Mouse (Mus musculus): ENCODE results near the gene Hist1h2ac.
"Not testable (repeated sequence)": the region's sequence is repeated elsewhere in the genome, so short reads cannot be mapped to it uniquely, and the experiment has no call there.

The Hist1h2ac gene

GRCm38 (mm10) chr13:23683755-23684281 lies at the start of gene Hist1h2ac, which contains the start of gene Hist1h2bc:
TSS of gene Hist1h2ac (minus strand) at chr13:23683948.
TSS of gene Hist1h2bc (plus strand) at chr13:23684199.
- Histone ChIP-seq H3K27me3 (ENCODE audit: insufficient read depth, low read length) (no peaks in the 10 kb centered on the region), H3K36me3 (ENCODE audit: insufficient read depth, low read length) (no peaks in the 10 kb centered on the region), H3K4me3 (replicated peaks; ENCODE audit: low read length) (peak within 1 kb of the TSS; percentile 71), H3K4me1 (replicated peaks; ENCODE audit: low read depth, low read length) (peaks cover 15% of the 10 kb centered on the region), H3K9me3 (ENCODE audit: low read length) (no peaks in the 10 kb centered on the region)
- TF ChIP-seq CTCF (conservative IDR thresholded peaks at IDR 0.05; ENCODE audit: low read length) (no peak), NANOG (IDR thresholded peaks at IDR 0.05; ENCODE audit: borderline replicate concordance, low read length) (no peak), POU5F1 (IDR thresholded peaks at IDR 0.05; ENCODE audit: borderline replicate concordance, low read length) (no peak)

GRCm38 (mm10) chr13:23732156-23732804 lies 48.5 kb upstream of the Hist1h2ac start:
- H3K4me3 ChIP-seq (replicated peaks; ENCODE audit: low read length): no peak overlapping the region
- no peaks in the 10 kb centered on the region for H3K36me3 ChIP-seq (ENCODE audit: insufficient read depth, low read length)
- TF ChIP-seq NANOG (IDR thresholded peaks at IDR 0.05; ENCODE audit: borderline replicate concordance, low read length): no peak
- TF ChIP-seq CTCF (conservative IDR thresholded peaks at IDR 0.05; ENCODE audit: low read length): peak; percentile 68
- TF ChIP-seq POU5F1 (IDR thresholded peaks at IDR 0.05; ENCODE audit: borderline replicate concordance, low read length): no peak
- peaks cover 15% of the 10 kb centered on the region for H3K27me3 ChIP-seq (ENCODE audit: insufficient read depth, low read length)
- H3K4me1 ChIP-seq (replicated peaks; ENCODE audit: low read depth, low read length): peaks cover 9% of the 10 kb centered on the region
- no peaks in the 10 kb centered on the region for H3K9me3 ChIP-seq (ENCODE audit: low read length)

DNA sequence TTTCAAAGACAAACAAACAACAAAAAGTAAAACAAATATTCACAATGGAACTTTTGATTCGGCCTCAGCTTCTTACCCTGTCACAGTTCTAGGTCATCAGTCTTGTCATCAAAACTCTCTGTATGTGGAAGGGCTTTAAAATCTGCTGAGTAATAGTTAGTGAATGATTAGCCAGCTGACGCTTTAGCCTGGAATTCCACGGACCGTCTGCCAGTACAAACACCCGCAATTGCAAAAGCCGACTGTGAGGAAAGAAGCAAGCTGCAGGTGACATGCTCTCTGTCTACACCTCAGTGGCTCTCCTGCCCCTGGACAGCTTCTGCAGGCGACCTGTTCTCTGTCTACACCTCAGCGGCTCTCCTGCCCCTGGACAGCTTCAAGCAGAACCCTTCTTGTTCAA lies 46.7 kb upstream of the Hist1h2ac start:
- TF ChIP-seq NANOG (IDR thresholded peaks at IDR 0.05; ENCODE audit: borderline replicate concordance, low read length): no peak
- TF ChIP-seq CTCF (conservative IDR thresholded peaks at IDR 0.05; ENCODE audit: low read length): no peak
- TF ChIP-seq POU5F1 (IDR thresholded peaks at IDR 0.05; ENCODE audit: borderline replicate concordance, low read length): no peak
- H3K4me3 ChIP-seq (replicated peaks; ENCODE audit: low read length): no peak overlapping the region
- H3K27me3 ChIP-seq (ENCODE audit: insufficient read depth, low read length): peaks cover 17% of the 10 kb centered on the region
- H3K36me3 ChIP-seq (ENCODE audit: insufficient read depth, low read length): no peaks in the 10 kb centered on the region
- H3K9me3 ChIP-seq (ENCODE audit: low read length): no peaks in the 10 kb centered on the region
- peaks cover 5% of the 10 kb centered on the region; the same call in 1 of the 2 replicates for H3K4me1 ChIP-seq (replicated peaks; ENCODE audit: low read depth, low read length)

GRCm38 (mm10) chr13:23729706-23730105 lies 46.0 kb upstream of the Hist1h2ac start:
- H3K4me3 ChIP-seq (replicated peaks; ENCODE audit: low read length): no peak overlapping the region
- TF ChIP-seq NANOG (IDR thresholded peaks at IDR 0.05; ENCODE audit: borderline replicate concordance, low read length) (no peak), CTCF (conservative IDR thresholded peaks at IDR 0.05; ENCODE audit: low read length) (no peak), POU5F1 (IDR thresholded peaks at IDR 0.05; ENCODE audit: borderline replicate concordance, low read length) (no peak)
- peaks cover 5% of the 10 kb centered on the region; the same call in 1 of the 2 replicates for H3K4me1 ChIP-seq (replicated peaks; ENCODE audit: low read depth, low read length)
- peaks cover 17% of the 10 kb centered on the region for H3K27me3 ChIP-seq (ENCODE audit: insufficient read depth, low read length)
- H3K9me3 ChIP-seq (ENCODE audit: low read length): no peaks in the 10 kb centered on the region
- no peaks in the 10 kb centered on the region for H3K36me3 ChIP-seq (ENCODE audit: insufficient read depth, low read length)

DNA sequence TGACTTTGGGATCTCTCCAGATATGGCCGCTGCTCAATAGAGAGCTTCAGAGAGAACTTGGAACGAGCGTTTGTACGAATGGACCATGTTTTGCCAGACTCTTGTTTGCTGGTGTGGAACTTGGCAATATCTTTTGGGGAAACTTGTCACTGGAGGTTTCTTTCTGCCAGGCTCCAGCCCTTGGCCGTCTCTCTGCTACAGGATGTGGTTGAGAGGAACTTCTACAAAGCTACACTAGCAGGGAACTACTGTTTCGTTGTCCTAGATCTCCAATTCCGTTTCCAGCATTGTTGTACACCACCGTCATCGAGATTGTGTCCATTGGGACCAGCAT lies 45.4 kb upstream of the Hist1h2ac start:
- no peak overlapping the region for H3K4me3 ChIP-seq (replicated peaks; ENCODE audit: low read length)
- no peak for TF ChIP-seq NANOG (IDR thresholded peaks at IDR 0.05; ENCODE audit: borderline replicate concordance, low read length)
- TF ChIP-seq POU5F1 (IDR thresholded peaks at IDR 0.05; ENCODE audit: borderline replicate concordance, low read length): no peak
- no peak for TF ChIP-seq CTCF (conservative IDR thresholded peaks at IDR 0.05; ENCODE audit: low read length)
- H3K36me3 ChIP-seq (ENCODE audit: insufficient read depth, low read length): no peaks in the 10 kb centered on the region
- H3K9me3 ChIP-seq (ENCODE audit: low read length): no peaks in the 10 kb centered on the region
- H3K27me3 ChIP-seq (ENCODE audit: insufficient read depth, low read length): peaks cover 17% of the 10 kb centered on the region
- H3K4me1 ChIP-seq (replicated peaks; ENCODE audit: low read depth, low read length): peaks cover 5% of the 10 kb centered on the region; the same call in 1 of the 2 replicates

- peaks cover 5% of the 10 kb centered on the region; the same call in 1 of the 2 replicates for H3K4me1 ChIP-seq (replicated peaks; ENCODE audit: low read depth, low read length)
- no peak overlapping the region for H3K4me3 ChIP-seq (replicated peaks; ENCODE audit: low read length)
- H3K36me3 ChIP-seq (ENCODE audit: insufficient read depth, low read length): no peaks in the 10 kb centered on the region
- TF ChIP-seq NANOG (IDR thresholded peaks at IDR 0.05; ENCODE audit: borderline replicate concordance, low read length) (no peak), POU5F1 (IDR thresholded peaks at IDR 0.05; ENCODE audit: borderline replicate concordance, low read length) (no peak), CTCF (conservative IDR thresholded peaks at IDR 0.05; ENCODE audit: low read length) (no peak)
- peaks cover 21% of the 10 kb centered on the region for H3K27me3 ChIP-seq (ENCODE audit: insufficient read depth, low read length)
- H3K9me3 ChIP-seq (ENCODE audit: low read length): no peaks in the 10 kb centered on the region
These were observed 44.9 kb upstream of the Hist1h2ac start for GRCm38 (mm10) chr13:23728472-23729191.

DNA sequence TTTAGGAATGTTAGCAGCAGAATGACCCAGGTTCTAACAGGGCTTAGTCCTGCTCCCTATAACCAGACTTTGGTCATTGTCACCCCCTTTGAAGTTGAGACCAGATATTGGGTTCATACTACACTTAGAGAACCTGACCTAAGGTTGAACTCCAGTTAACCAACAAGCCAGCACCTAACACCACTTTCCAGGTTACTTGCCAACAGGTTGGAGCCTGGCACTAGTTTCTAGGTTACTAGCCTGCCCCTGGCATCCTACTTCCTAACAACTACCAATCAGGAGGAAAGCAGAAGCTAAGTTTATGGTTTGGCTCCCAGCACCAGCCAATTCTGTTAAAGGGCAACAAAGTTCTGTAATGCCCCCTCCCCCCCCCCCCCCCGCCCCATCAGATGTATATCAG lies 41.5 kb upstream of the Hist1h2ac start:
- H3K4me1 ChIP-seq (replicated peaks; ENCODE audit: low read depth, low read length): peaks cover 5% of the 10 kb centered on the region; the same call in 1 of the 2 replicates
- no peak overlapping the region for H3K4me3 ChIP-seq (replicated peaks; ENCODE audit: low read length)
- no peaks in the 10 kb centered on the region for H3K36me3 ChIP-seq (ENCODE audit: insufficient read depth, low read length)
- peaks cover 21% of the 10 kb centered on the region for H3K27me3 ChIP-seq (ENCODE audit: insufficient read depth, low read length)
- H3K9me3 ChIP-seq (ENCODE audit: low read length): no peaks in the 10 kb centered on the region
- TF ChIP-seq NANOG (IDR thresholded peaks at IDR 0.05; ENCODE audit: borderline replicate concordance, low read length) (no peak), CTCF (conservative IDR thresholded peaks at IDR 0.05; ENCODE audit: low read length) (no peak), POU5F1 (IDR thresholded peaks at IDR 0.05; ENCODE audit: borderline replicate concordance, low read length) (no peak)

- no peaks in the 10 kb centered on the region for H3K9me3 ChIP-seq (ENCODE audit: low read length)
- TF ChIP-seq POU5F1 (IDR thresholded peaks at IDR 0.05; ENCODE audit: borderline replicate concordance, low read length): no peak
- H3K4me3 ChIP-seq (replicated peaks; ENCODE audit: low read length): no peak overlapping the region
- peaks cover 4% of the 10 kb centered on the region; the same call in 1 of the 2 replicates for H3K4me1 ChIP-seq (replicated peaks; ENCODE audit: low read depth, low read length)
- H3K27me3 ChIP-seq (ENCODE audit: insufficient read depth, low read length): peaks cover 19% of the 10 kb centered on the region
- H3K36me3 ChIP-seq (ENCODE audit: insufficient read depth, low read length): no peaks in the 10 kb centered on the region
These were observed 40.5 kb upstream of the Hist1h2ac start for GRCm38 (mm10) chr13:23724239-23724638.

- not testable (repeated sequence) for H3K36me3 ChIP-seq (ENCODE audit: insufficient read depth, low read length); H3K9me3 ChIP-seq (ENCODE audit: low read length); H3K4me3 ChIP-seq (replicated peaks; ENCODE audit: low read length); H3K27me3 ChIP-seq (ENCODE audit: insufficient read depth, low read length)
- peaks cover 11% of the 10 kb centered on the region; the same call in 1 of the 2 replicates for H3K4me1 ChIP-seq (replicated peaks; ENCODE audit: low read depth, low read length)
These were observed 34.0 kb upstream of the Hist1h2ac start for GRCm38 (mm10) chr13:23717593-23718245.

Measured in E14TG2a.4 (cell line).